Mouse (Mus musculus) kidney, postnatal 25 days (tissue): ENCODE results near the gene Zfp64.

Experiments
- DNase-seq, 2 experiments: peaks; one replicate each; pipeline ENCODE4 v3.0.0; 2021; ENCODE audit warnings: mixed read lengths in 2 of 2

Zfp64 gene

GRCm38 (mm10) chr2:168846180-168846720, 109.1 kb downstream of the Zfp64 start:
- DNase-seq, result no peak
